Comparison of ENCODE assay signal across 25 mouse cellular contexts in genomic region chr3:104257041-104257440, GRCm38 (mm10). TPM values are rescaled to one million over a fixed set of nuclear protein-coding genes. Genes with fewer than 3 reads are reported as not detected.
DNase-seq lines count a peak whose midpoint lies in the region; ATAC-seq and TF ChIP-seq lines count a peak whose summit lies in the region.
"Had no signal": no experiment of that assay in that cellular context is flagged by ENCODE, and none has a peak within 500 bp of the region (broad histone marks: within the 10 kb centered on the region; RNA-seq: fewer than 3 reads in every experiment).

No protein-coding gene starts in this region.

- DNase-seq in heart, adult 11 months, result peak; percentile 44
- DNase-seq in heart, postnatal 25 days (ENCODE audit: low spot score), result no peak
- peak; percentile 41 for DNase-seq in lung, embryonic 14.5 days
- DNase-seq in lung, postnatal 14 days, result no peak
- DNase-seq in lung, postnatal 0 days (ENCODE audit: low spot score), result peak; percentile 24
- DNase-seq in lung, adult 2 months, result no peak
- DNase-seq in thymus, postnatal 4 days, result peak; percentile 20
- DNase-seq in thymus, postnatal 36 days, result no peak
- DNase-seq: adrenal gland, adult 8-10 months; adrenal gland, postnatal 14 days; adrenal gland, postnatal 36 days; B cell, adult 2 months; cerebellum, adult 11-12 months; cerebellum, adult 2 months; cerebellum, adult 9-10 months; cerebellum, postnatal 10 days; cerebellum, postnatal 25 days had no signal

- 0 out of 2 replicates have a peak overlapping the region, but pooled peaks have one; percentile 26 for H3K27ac ChIP-seq in lung, embryonic 14.5 days (ENCODE audit: low read depth)
- no peak overlapping the region for H3K27ac ChIP-seq in lung, postnatal 0 days (ENCODE audit: low read length)
- H3K27ac ChIP-seq: embryonic facial prominence, embryonic 10.5 days; embryonic facial prominence, embryonic 12.5 days; forebrain, embryonic 13.5 days had no signal

- no peaks in the 10 kb centered on the region for H3K9me3 ChIP-seq in lung, embryonic 14.5 days (ENCODE audit: low read depth, low read length)
- H3K9me3 ChIP-seq in lung, postnatal 0 days (ENCODE audit: low read length), result no peaks in the 10 kb centered on the region
- H3K9me3 ChIP-seq: embryonic facial prominence, embryonic 10.5 days; embryonic facial prominence, embryonic 12.5 days; forebrain, embryonic 13.5 days; G1E had no signal

- intact Hi-C loops in heart, postnatal 25 days (cut with DNase I), result no loop called here

- no peak overlapping the region for H3K4me2 ChIP-seq in lung, embryonic 14.5 days
- no peak overlapping the region for H3K4me2 ChIP-seq in lung, postnatal 0 days (replicated peaks; ENCODE audit: low read depth, low read length)
- H3K4me2 ChIP-seq: embryonic facial prominence, embryonic 12.5 days; forebrain, embryonic 13.5 days had no signal

- no peak for TF ChIP-seq POLR2A in lung, adult 2 months (IDR thresholded peaks at IDR 0.05; ENCODE audit: borderline replicate concordance, extremely low read depth, low read depth, low read length)

- H3K4me1 ChIP-seq in lung, embryonic 14.5 days (ENCODE audit: insufficient read depth), result no peaks in the 10 kb centered on the region
- no peaks in the 10 kb centered on the region for H3K4me1 ChIP-seq in lung, postnatal 0 days (ENCODE audit: insufficient read depth, low read depth, low read length)
- no peaks in the 10 kb centered on the region; the same call in 1 of the 2 replicates for H3K4me1 ChIP-seq in lung, adult 2 months (ENCODE audit: control insufficient read depth, insufficient read depth, low read length)
- H3K4me1 ChIP-seq: embryonic facial prominence, embryonic 10.5 days; embryonic facial prominence, embryonic 12.5 days; forebrain, embryonic 13.5 days had no signal

- H3K36me3 ChIP-seq in lung, embryonic 14.5 days (ENCODE audit: insufficient read depth), result no peaks in the 10 kb centered on the region
- H3K36me3 ChIP-seq in lung, postnatal 0 days (ENCODE audit: insufficient read depth, low read length), result no peaks in the 10 kb centered on the region
- H3K36me3 ChIP-seq: embryonic facial prominence, embryonic 10.5 days; embryonic facial prominence, embryonic 12.5 days; G1E had no signal

- peak; percentile 54; the same call in 1 of the 2 replicates for ATAC-seq in lung, embryonic 14.5 days (ENCODE audit: insufficient read depth)
- no peak for ATAC-seq in lung, postnatal 0 days
- ATAC-seq: activated CD4-positive, CD25-positive, alpha-beta regulatory T cell, adult 4 months; CD4-positive, CD25-positive, alpha-beta regulatory T cell, adult 4 months; forebrain, embryonic 13.5 days; Patski had no signal

- TF ChIP-seq EP300 in lung, postnatal 0 days (IDR thresholded peaks at IDR 0.05), result no peak

- 52% methylated on average over 3 of the region's 3 CpGs for WGBS in lung, embryonic 14.5 days
- 49% methylated on average over 3 of the region's 3 CpGs for WGBS in lung, postnatal 0 days
- WGBS in lung, adult 2 months, result 56% methylated on average over 3 of the region's 3 CpGs

- TF ChIP-seq CTCF in lung, embryonic 14.5 days (IDR thresholded peaks at IDR 0.05; ENCODE audit: low read depth), result no peak
- no peak for TF ChIP-seq CTCF in lung, postnatal 0 days (IDR thresholded peaks at IDR 0.05)
- TF ChIP-seq CTCF in lung, adult 2 months (IDR thresholded peaks at IDR 0.05; ENCODE audit: insufficient read depth, low read length), result no peak

- no peaks in the 10 kb centered on the region for H3K27me3 ChIP-seq in lung, embryonic 14.5 days (ENCODE audit: insufficient read depth, low read length)
- H3K27me3 ChIP-seq in lung, postnatal 0 days (replicated peaks; ENCODE audit: insufficient read depth, low read length), result no peaks in the 10 kb centered on the region
- H3K27me3 ChIP-seq: CH12.LX; embryonic facial prominence, embryonic 12.5 days; forebrain, embryonic 13.5 days; Patski had no signal

- no peak overlapping the region for H3K4me3 ChIP-seq in lung, embryonic 14.5 days (ENCODE audit: low read depth, low read length)
- no peak overlapping the region for H3K4me3 ChIP-seq in lung, postnatal 0 days (ENCODE audit: low read depth, low read length)
- no peak overlapping the region for H3K4me3 ChIP-seq in lung, adult 2 months (replicated peaks; ENCODE audit: extremely low read depth, low read depth, low read length)
- H3K4me3 ChIP-seq: embryonic facial prominence, embryonic 10.5 days; embryonic facial prominence, embryonic 12.5 days; forebrain, embryonic 13.5 days had no signal

- no peak overlapping the region for H3K9ac ChIP-seq in lung, embryonic 14.5 days
- no peak overlapping the region for H3K9ac ChIP-seq in lung, postnatal 0 days (replicated peaks; ENCODE audit: low read depth)
- H3K9ac ChIP-seq: embryonic facial prominence, embryonic 12.5 days; forebrain, embryonic 13.5 days had no signal

RNA-seq across cellular contexts. Expression of gene Magi3, which starts 36.9 kb away (rescaled TPM):
- 10 to 100 TPM; 34.3 to 35.6 TPM for total RNA-seq in heart, postnatal 25 days (2021)
- 9.6 and 10.5 TPM in 2 replicates for polyA plus RNA-seq in lung, embryonic 14.5 days (2014; fragmentation: Nextera tagmentation; extraction: Ambion mirVana)
- 7.0 and 11.3 TPM in 2 replicates for polyA plus RNA-seq in lung, postnatal 0 days (2015; fragmentation: Nextera tagmentation; extraction: Ambion mirVana)
- polyA plus RNA-seq in lung, adult 2 months (2012; rRNA removed), result 20.2 and 22.6 TPM in 2 replicates
- polyA plus RNA-seq: G1E had no signal

Comparison
In these comparisons a context has a peak if more than half of its experiments do, and no peak if none do; other contexts are left out.
1. DNase-seq: peak in heart, adult 11 months (single experiment), lung, embryonic 14.5 days (single experiment), lung, postnatal 0 days (single experiment) and thymus, postnatal 4 days (single experiment); none in heart, postnatal 25 days (single experiment), lung, postnatal 14 days (single experiment), lung, adult 2 months (single experiment) and thymus, postnatal 36 days (0 of 2).